Mouse (Mus musculus): ENCODE measurements around the gene Gria2. TPM values are rescaled to one million over a fixed set of nuclear protein-coding genes. Genes with fewer than 3 reads are reported as not detected.
A peak's percentile ranks its signal among the peaks of the same experiment; 100 is the strongest.

The Gria2 gene
- total RNA-seq, 2 experiments from 2014 or later = 535 to 547 TPM

- intact Hi-C loops (cut with DNase I) = loop anchor here (2.0 to 10.0 kb wide), 11 partner anchors 75 to 1125 kb away; partner anchors contain the start of genes Glrb, Pdgfc and Tmem144
- no peak for TF ChIP-seq CTCF (IDR thresholded peaks at IDR 0.05)
- peak overlapping the region; percentile 93 for H3K27ac ChIP-seq
- H3K4me3 ChIP-seq = peak overlapping the region; percentile 86
- DNase-seq (ENCODE audit: extremely low spot score in 1 of 2, low spot score in 2 of 2) = no peak
Observed at GRCm38 (mm10) chr3:80801827-80802310, 766 bp downstream of the Gria2 start.

- H3K4me3 ChIP-seq = peak overlapping the region; percentile 86
- no peak for TF ChIP-seq CTCF (IDR thresholded peaks at IDR 0.05)
- H3K27ac ChIP-seq = peak overlapping the region; percentile 93
- peak; percentile 69 to 75 for DNase-seq (ENCODE audit: extremely low spot score in 1 of 2, low spot score in 2 of 2)
- intact Hi-C loops (cut with DNase I) = loop anchor here (2.0 to 10.0 kb wide), 10 partner anchors 74 to 1126 kb away; partner anchors contain the start of genes Pdgfc and Tmem144
Observed at GRCm38 (mm10) chr3:80800995-80801826, 1.4 kb downstream of the Gria2 start.

DNA sequence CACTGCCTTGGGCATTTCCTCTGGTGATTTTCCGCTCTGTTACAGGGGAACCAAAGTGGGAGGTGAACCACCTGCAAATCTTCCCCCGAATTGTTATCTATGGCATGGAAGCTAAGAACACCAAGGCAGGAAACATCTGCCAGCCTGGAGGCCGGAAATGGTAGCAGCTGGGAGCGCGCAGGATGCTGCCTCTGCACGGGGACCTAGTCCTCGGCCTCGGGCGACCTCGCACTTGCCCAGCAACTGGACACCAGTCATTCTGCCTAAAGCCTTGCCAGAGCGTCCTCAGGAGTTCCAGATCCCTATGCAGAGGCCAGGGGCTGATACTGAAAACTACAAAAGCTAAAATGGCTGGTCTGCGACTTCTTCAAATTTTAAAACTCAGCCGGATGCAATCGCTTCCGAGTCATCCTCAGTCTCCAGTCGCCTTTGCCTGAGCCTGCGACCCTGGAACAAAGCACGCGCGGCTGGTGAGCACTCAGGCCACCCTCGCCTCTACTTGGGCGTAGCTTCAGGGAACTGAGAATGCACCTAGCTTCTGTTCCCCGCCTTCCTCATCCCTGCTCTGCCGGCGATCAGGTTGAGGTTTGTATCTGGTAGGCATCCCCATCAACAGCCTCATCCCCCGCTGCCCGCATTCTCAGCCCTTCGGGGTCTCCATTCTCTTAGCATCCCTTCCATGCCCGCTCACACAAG is 2.2 kb downstream of the Gria2 start:
- peak; percentile 53 to 69 for DNase-seq (ENCODE audit: extremely low spot score in 1 of 2, low spot score in 2 of 2)
- Histone ChIP-seq H3K27ac (peak overlapping the region; percentile 93), H3K4me3 (peak overlapping the region; percentile 86)
- intact Hi-C loops (cut with DNase I) = loop anchor here (2.0 to 10.0 kb wide), 10 partner anchors 73 to 1127 kb away; partner anchors contain the start of genes Pdgfc and Tmem144
- TF ChIP-seq CTCF (IDR thresholded peaks at IDR 0.05) = no peak; the same call in 1 of the 2 replicates

DNA sequence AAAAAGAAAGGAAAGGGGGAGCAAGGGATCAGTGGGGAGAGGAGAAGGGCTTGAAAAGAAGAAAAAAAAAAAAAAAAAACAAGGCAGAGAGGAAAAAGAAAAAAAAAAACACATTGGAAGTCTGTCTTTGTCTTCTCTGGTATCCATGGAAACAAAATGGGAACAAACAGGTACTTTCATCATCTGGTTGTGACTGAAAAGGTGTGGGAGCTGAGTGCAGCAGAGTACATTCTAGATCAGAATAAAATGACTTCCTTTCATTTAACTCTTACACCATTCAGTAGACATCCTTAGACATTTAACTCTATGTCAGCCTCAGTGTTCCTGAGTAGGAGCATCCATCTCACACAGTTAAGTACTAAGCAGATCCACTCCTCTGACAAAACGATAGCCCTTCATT is 4.7 kb downstream of the Gria2 start:
- Histone ChIP-seq H3K27ac (peak overlapping the region; percentile 0), H3K4me3 (peak overlapping the region; percentile 86)
- TF ChIP-seq CTCF (IDR thresholded peaks at IDR 0.05) = no peak
- intact Hi-C loops (cut with DNase I) = no loop called here
- no peak for DNase-seq (ENCODE audit: extremely low spot score in 1 of 2, low spot score in 2 of 2)

DNA sequence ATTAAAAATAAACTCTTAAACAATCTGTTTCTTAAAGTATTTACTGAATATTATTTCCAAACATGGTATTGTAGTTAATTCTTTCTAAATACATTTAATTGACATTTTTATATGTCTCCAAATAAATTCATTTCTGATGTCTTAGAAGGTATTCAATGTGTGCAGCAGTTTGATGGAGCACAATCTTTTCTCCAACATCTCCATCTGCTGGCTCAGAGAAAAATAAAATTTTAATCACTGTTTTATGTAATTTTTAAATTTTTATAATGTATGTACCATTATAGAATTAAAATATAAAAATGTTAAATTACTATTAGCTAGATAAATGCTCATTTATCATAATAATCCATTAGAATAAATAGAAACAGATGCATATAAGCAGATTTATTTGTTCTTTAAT is 5.9 kb downstream of the Gria2 start:
- TF ChIP-seq CTCF (IDR thresholded peaks at IDR 0.05) = peak; percentile 40
- Histone ChIP-seq H3K4me3 (peak overlapping the region; percentile 86; the same call in 1 of the 2 replicates), H3K27ac (peak overlapping the region; percentile 32; the same call in 1 of the 2 replicates)
- intact Hi-C loops (cut with DNase I) = no loop called here
- no peak for DNase-seq (ENCODE audit: extremely low spot score in 1 of 2, low spot score in 2 of 2)

DNA sequence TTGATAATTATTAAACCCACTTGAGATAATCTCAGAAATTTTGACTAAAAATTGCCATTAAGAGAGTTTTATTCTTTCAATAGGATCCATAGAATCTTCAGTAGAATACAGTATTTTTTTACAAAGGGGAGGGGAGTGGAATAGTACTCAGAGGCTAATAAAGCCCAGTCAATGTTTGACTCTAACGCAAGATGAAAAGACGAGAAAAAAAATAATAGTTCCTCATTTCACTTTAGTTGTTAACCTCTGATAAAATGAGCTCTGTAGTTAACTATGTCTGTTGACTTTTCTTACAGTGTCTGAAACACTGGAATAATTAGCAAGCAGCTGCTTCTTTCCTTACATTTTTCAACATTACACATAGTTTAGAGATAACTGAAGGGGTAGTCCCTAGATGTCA is 7.4 kb downstream of the Gria2 start:
- TF ChIP-seq CTCF (IDR thresholded peaks at IDR 0.05) = no peak
- DNase-seq (ENCODE audit: extremely low spot score in 1 of 2, low spot score in 2 of 2) = no peak
- intact Hi-C loops (cut with DNase I) = no loop called here
- Histone ChIP-seq H3K4me3 (peak overlapping the region; percentile 86; the same call in 1 of the 2 replicates), H3K27ac (no peak overlapping the region)

DNA sequence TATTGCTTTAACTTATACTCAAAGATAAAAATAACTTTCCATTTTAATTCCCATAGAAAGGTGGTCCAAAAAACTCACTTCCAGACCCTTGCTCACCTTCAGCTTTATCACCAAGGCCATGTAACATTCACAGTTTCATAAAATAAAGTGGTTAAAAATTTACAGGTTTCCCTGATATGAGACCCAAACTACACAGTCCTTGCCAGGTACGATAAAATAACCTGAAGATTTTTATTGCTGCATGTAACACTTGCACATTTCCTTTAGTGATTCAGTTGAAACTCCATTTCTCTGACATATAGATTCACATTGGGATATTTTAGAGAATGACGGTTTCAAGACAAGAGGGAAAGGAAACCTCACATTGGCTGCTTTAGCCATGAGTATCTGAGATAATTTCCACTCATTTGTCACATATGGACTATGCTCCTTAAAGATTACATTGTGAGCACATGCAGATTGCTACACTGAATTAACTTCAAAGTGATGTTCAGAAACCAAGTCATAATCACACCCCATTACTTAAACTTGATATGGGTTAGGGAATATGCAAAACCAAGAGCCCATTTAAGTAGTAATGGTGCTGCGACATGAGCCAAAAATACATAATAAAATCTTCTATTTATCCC is 15.4 kb downstream of the Gria2 start:
- Histone ChIP-seq H3K4me3 (no peak overlapping the region), H3K27ac (no peak overlapping the region)
- no peak for DNase-seq (ENCODE audit: extremely low spot score in 1 of 2, low spot score in 2 of 2)
- no peak for TF ChIP-seq CTCF (IDR thresholded peaks at IDR 0.05)
- intact Hi-C loops (cut with DNase I) = no loop called here

- Histone ChIP-seq H3K4me3 (no peak overlapping the region), H3K27ac (no peak overlapping the region)
- no peak for DNase-seq (ENCODE audit: extremely low spot score in 1 of 2, low spot score in 2 of 2)
- TF ChIP-seq CTCF (IDR thresholded peaks at IDR 0.05) = no peak
- intact Hi-C loops (cut with DNase I) = no loop called here
Observed at GRCm38 (mm10) chr3:80781144-80781530, 21.5 kb downstream of the Gria2 start.

DNA sequence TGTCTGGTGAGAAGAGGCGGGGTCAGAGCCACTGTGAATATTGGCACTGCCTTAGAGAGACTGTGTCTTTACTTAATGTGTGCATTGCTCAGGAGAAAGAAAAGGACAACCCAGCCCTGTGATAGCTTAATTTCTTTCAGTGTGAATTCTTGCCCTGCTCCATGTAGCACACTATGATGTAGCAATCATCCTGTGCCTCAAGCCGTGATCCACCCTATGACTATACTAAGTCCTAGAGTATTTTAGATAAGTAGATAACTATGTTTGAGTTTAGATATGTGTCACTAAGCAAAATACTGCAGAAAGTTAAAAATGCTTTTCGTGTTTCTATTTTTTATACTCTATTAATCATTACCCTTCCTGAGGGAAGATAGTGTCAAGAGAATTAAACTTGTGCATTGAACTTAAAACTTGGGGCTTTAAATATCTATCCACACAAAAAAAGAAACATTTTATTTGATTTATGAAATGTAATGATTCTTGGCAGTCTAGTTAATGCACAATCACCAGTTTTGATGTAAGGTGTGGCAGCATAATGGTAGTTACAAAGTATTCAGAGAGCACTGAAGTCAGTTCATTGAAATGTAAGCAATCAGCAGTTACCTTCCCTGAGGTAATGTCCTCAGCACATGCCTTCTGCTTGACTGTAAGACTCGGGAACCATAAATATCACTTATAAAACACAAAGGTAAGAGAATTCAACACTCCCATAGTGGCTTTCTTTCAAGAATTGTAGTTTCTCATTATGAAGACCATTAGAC is 22.1 kb downstream of the Gria2 start:
- Histone ChIP-seq H3K27ac (no peak overlapping the region), H3K4me3 (no peak overlapping the region)
- TF ChIP-seq CTCF (IDR thresholded peaks at IDR 0.05) = no peak
- DNase-seq (ENCODE audit: extremely low spot score in 1 of 2, low spot score in 2 of 2) = no peak
- intact Hi-C loops (cut with DNase I) = no loop called here

GRCm38 (mm10) chr3:80776628-80777027 is 26.0 kb downstream of the Gria2 start:
- H3K27ac ChIP-seq = no peak overlapping the region
- DNase-seq (ENCODE audit: extremely low spot score in 1 of 2, low spot score in 2 of 2) = no peak

GRCm38 (mm10) chr3:80775971-80776370 is 26.7 kb downstream of the Gria2 start:
- TF ChIP-seq CTCF (IDR thresholded peaks at IDR 0.05) = no peak
- Histone ChIP-seq H3K27ac (no peak overlapping the region), H3K4me3 (no peak overlapping the region)
- DNase-seq (ENCODE audit: extremely low spot score in 1 of 2, low spot score in 2 of 2) = no peak
- intact Hi-C loops (cut with DNase I) = no loop called here

More at GRCm38 (mm10) chr3:80776628-80777027, 26.0 kb downstream of the Gria2 start:
- intact Hi-C loops (cut with DNase I) = no loop called here
- TF ChIP-seq CTCF (IDR thresholded peaks at IDR 0.05) = no peak; the same call in none of the 2 replicates
- H3K4me3 ChIP-seq = no peak overlapping the region

Data from left cerebral cortex, adult 2 months (tissue).